Mouse (Mus musculus) activated CD4-positive, CD25-positive, alpha-beta regulatory T cell (primary cell): ENCODE results near the gene Cyp1a1. TPM values are rescaled to one million over a fixed set of nuclear protein-coding genes. Genes with fewer than 3 reads are reported as not detected.

Experiments used
- polyA plus RNA-seq, 2 experiments: library from polyadenylated mRNA; unstranded; fragments of 100-300 nt; shearing (Covaris generic); gene quantifications; one replicate each; pipeline ENCODE4 v1.2.1; 2017

Cyp1a1 gene
- under 1 TPM in 1 of 2 experiments, not detected in 1; 0.32 TPM for polyA plus RNA-seq

DNA sequence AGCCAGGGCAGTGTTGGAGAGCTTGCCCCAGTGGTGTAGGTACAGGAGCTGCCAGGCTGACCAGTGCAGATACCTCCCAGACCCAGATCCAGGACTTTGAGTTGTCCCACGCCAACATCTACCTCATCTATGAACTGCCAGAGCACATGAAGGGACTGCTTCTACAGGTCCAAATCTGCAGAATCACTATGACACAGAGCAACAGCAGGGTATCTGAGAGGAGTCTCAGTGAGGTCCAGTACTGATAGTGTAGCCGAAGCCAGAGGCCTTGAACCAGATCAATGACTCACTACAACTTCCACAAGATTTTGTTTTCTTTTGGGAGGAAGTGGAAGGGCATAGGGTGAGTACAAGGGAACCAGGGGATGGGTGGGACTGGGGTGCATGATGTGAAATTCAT is at the start of gene Cyp1a1:
TSS of gene Cyp1a1 (plus strand) at position 178 of the 400 bp plus-strand sequence.

DNA sequence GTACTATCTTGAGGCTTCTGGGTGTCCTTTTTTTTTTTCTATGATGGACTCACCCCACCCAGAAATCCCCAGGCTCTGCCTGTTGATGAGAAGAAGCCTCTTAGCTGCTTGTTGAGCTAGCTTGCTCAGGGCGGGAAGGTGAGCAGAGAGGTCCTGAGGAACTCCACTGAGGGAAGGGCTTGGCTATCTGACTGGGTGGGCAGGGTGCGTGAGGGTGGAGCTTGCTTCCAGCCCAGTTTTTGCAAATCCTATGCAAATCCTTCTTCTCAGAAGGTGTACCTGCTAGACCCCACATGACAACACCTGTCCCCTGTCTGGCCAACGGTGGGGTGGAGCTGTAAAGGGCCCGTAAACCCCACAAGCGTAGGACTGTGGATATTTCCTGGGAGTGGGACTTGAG is 34.4 kb upstream of the Cyp1a1 start, which contains the start of gene Csk:
TSS of gene Csk (minus strand) at position 349 of the 400 bp plus-strand sequence.

GRCm38 (mm10) chr9:57683520-57683919 is 4.2 kb upstream of the Cyp1a1 start, which contains the start of gene Cyp1a2:
Gene Cyp1a2, minus strand, starts transcription at chr9:57683703.

DNA sequence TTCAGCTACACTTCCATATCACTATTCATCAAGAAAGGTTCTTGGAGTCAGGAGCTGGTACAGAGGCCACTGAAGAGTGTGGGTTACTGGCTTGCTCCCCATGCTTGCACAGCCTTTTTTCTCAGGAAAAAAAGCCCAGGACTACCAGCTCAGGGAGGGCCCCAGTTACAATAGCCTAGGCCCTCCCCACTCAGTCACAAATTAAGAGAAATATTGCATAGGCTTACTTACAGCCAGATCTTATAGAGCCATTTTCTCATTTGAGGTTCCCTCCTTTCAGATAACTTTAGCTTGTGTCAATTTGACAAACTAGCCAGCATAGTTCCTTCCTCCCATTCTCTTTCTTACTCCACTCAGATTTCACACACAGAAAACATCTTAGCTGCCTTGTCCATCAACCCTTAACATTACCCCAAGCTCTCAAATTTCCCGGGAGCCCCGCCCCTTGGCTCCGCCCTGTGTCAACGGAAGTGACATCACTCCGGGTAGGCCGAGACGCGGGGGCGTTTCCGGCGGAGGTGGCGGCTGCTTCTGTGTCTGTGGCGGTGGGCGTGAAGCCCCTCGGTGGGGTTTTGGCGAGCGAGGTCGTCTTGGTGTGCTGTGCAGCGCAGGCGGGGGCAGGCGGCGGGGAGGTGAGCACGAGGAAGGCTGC is 20.5 kb downstream of the Cyp1a1 start, which contains the start of gene Edc3:
TSS of gene Edc3 (plus strand) at position 473 of the 652 bp plus-strand sequence.

Other genes starting within 250 kb of the Cyp1a1 start
- 100 to 1,000 TPM in 1 of 2 experiments, 10 to 100 TPM in 1; 94.1 to 119 TPM for gene Ppcdc, start 247.8 kb upstream of the Cyp1a1 start, polyA plus RNA-seq
- gene Scamp5, start 219.9 kb upstream of the Cyp1a1 start, polyA plus RNA-seq: under 1 TPM; 0.33 to 0.98 TPM
- under 1 TPM in 1 of 2 experiments, not detected in 1; 0.60 TPM for gene Rpp25, start 183.9 kb upstream of the Cyp1a1 start, polyA plus RNA-seq
- 100 to 1,000 TPM; 396 to 442 TPM for gene Cox5a, start 166.7 kb upstream of the Cyp1a1 start, polyA plus RNA-seq
- 10 to 100 TPM; 12.0 to 14.5 TPM for gene Fam219b, start 150.4 kb upstream of the Cyp1a1 start, polyA plus RNA-seq
- gene Mpi, start 135.2 kb upstream of the Cyp1a1 start, polyA plus RNA-seq: 10 to 100 TPM; 14.9 to 24.7 TPM
- gene Scamp2, start 127.0 kb upstream of the Cyp1a1 start, polyA plus RNA-seq: 100 to 1,000 TPM; 104 to 111 TPM
- 10 to 100 TPM; 72.8 to 93.8 TPM for gene Ulk3, start 98.5 kb upstream of the Cyp1a1 start, polyA plus RNA-seq
- gene Cplx3, start 81.6 kb upstream of the Cyp1a1 start, polyA plus RNA-seq: not detected
- gene Lman1l, start 67.2 kb upstream of the Cyp1a1 start, polyA plus RNA-seq: under 1 TPM; 0.18 to 0.60 TPM
- 100 to 1,000 TPM; 170 to 201 TPM for gene Csk, start 34.3 kb upstream of the Cyp1a1 start, polyA plus RNA-seq
- gene Cyp1a2, start 4.2 kb upstream of the Cyp1a1 start, polyA plus RNA-seq: under 1 TPM in 1 of 2 experiments, not detected in 1; 0.12 TPM
- gene Edc3, start 20.6 kb downstream of the Cyp1a1 start, polyA plus RNA-seq: 10 to 100 TPM; 29.6 to 35.3 TPM
- 100 to 1,000 TPM; 118 to 137 TPM for gene Clk3, start 77.9 kb downstream of the Cyp1a1 start, polyA plus RNA-seq
- gene Arid3b, start 148.9 kb downstream of the Cyp1a1 start, polyA plus RNA-seq: 10 to 100 TPM; 29.7 to 43.5 TPM
- 100 to 1,000 TPM; 113 to 114 TPM for gene Ubl7, start 223.1 kb downstream of the Cyp1a1 start, polyA plus RNA-seq